Mouse (Mus musculus) forebrain, postnatal 0 days (tissue): ENCODE measurements around the gene Exoc6b. TPM values are rescaled to one million over a fixed set of nuclear protein-coding genes. Genes with fewer than 3 reads are reported as not detected.

Source experiments
- ATAC-seq: fragments of 200-750 bp; cut with Nextera tagmentation; 2 replicates; pipeline ENCODE4 v1.8.0; 2017; ENCODE audit warnings: mild to moderate bottlenecking, moderate library complexity
- DNase-seq: peaks from one replicate; pipeline ENCODE4 v3.0.0-alpha.2; 2015
- H3K27ac ChIP-seq: fragments of 300-500 bp; sonication (generic); 2 replicates; pipeline ENCODE4 v1.5.1; 2014; ENCODE audit warnings: low read depth, mild to moderate bottlenecking, antibody characterized with exemption, low read length, moderate library complexity, mixed read lengths
- H3K27me3 ChIP-seq: fragments of 300-500 bp; sonication (generic); 2 replicates; pipeline ENCODE4 v1.6.1; 2014; ENCODE audit warnings: mild to moderate bottlenecking, low read length, mixed read lengths; ENCODE audit not compliant: insufficient read depth
- H3K36me3 ChIP-seq: fragments of 300-500 bp; sonication (generic); 2 replicates; pipeline ENCODE4 v1.6.1; 2014; ENCODE audit warnings: mild to moderate bottlenecking, moderate library complexity; ENCODE audit not compliant: insufficient read depth
- H3K4me1 ChIP-seq: fragments of 300-500 bp; sonication (generic); 2 replicates; pipeline ENCODE4 v1.6.1; 2014; ENCODE audit warnings: antibody characterized with exemption; ENCODE audit not compliant: insufficient read depth
- H3K4me2 ChIP-seq: fragments of 300-500 bp; sonication (generic); 2 replicates; pipeline ENCODE4 v1.6.1; 2014; ENCODE audit warnings: low read depth, mild to moderate bottlenecking, moderate library complexity
- H3K4me3 ChIP-seq: fragments of 300-500 bp; sonication (generic); 2 replicates; pipeline ENCODE4 v1.5.1; 2014; ENCODE audit warnings: low read depth, low read length, mixed read lengths
- H3K9ac ChIP-seq: fragments of 300-500 bp; sonication (generic); 2 replicates; pipeline ENCODE4 v1.6.1; 2014; ENCODE audit warnings: mild to moderate bottlenecking
- H3K9me3 ChIP-seq: fragments of 300-500 bp; sonication (generic); 2 replicates; pipeline ENCODE4 v1.6.1; 2016; ENCODE audit warnings: low read length
- CTCF ChIP-seq: sonication (generic); IDR thresholded peaks from 2 replicates; pipeline ENCODE4 v1.5.1; 2016; ENCODE audit warnings: antibody characterized with exemption, control low read depth, low read depth
- WGBS: fragments of 180-500 bp; shearing (Covaris S2); extraction: QIAGEN DNeasy Blood & Tissue Kit; methylation state at CpG from one replicate; pipeline ENCODE4 v1.1.7; 2014; 5-methylcytosine and 5-hydroxymethylcytosine counted together
- polyA plus RNA-seq: library from polyadenylated mRNA; unstranded; fragments of >200 nt; fragmentation: Nextera tagmentation; extraction: Ambion mirVana; gene quantifications from 2 replicates; pipeline ENCODE4 v1.2.1, GENCODE M21; 2015
- total RNA-seq: library from RNA; depleted of rRNA; stranded (reverse); fragments of >200 nt; gene quantifications from 2 replicates; pipeline ENCODE4 v1.2.3, GENCODE M21; 2014; rRNA removed

Exoc6b gene
- total and polyA plus RNA-seq, 2 experiments from 2014 or later: 37.7 to 46.2 TPM

- no peaks in the 10 kb centered on the region for H3K4me1 ChIP-seq
- H3K4me3 ChIP-seq: no peak overlapping the region
- no peaks in the 10 kb centered on the region for H3K36me3 ChIP-seq
- DNase-seq (peak; percentile 27), ATAC-seq (peak; percentile 46; the same call in 1 of the 2 replicates)
- no peak overlapping the region for H3K9ac ChIP-seq
- H3K27me3 ChIP-seq: no peaks in the 10 kb centered on the region
- no peaks in the 10 kb centered on the region for H3K9me3 ChIP-seq
- no peak overlapping the region for H3K4me2 ChIP-seq
- no peak overlapping the region for H3K27ac ChIP-seq
- WGBS: 43% methylated on average over 25 of the region's 25 CpGs
- TF ChIP-seq CTCF: peak; percentile 37; the same call in 1 of the 2 replicates
These were observed 495.2 kb downstream of the Exoc6b start for GRCm38 (mm10) chr6:84573905-84574660.

DNA sequence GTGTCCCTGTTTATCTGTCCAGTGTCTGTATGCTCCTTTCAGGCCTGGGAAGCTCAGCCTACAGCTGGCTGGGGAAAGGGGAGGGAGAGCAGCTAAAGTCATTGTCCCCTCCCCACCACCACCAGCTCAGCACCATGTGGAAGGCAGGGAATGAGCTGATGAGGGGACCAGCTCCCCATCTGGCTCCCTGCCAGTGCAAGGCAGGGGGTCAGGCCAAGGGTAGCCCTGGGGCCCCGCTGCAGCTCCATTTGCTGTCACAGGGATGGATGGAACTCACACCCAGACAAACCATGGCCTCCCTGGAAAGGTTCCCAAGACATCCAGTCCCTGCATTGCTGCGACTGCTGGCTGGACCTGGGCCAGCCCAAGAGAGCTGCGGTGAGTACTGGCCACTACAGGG lies 499.3 kb downstream of the Exoc6b start:
- Histone ChIP-seq H3K9me3 (no peaks in the 10 kb centered on the region), H3K4me1 (no peaks in the 10 kb centered on the region), H3K36me3 (no peaks in the 10 kb centered on the region), H3K4me2 (no peak overlapping the region), H3K27ac (no peak overlapping the region), H3K9ac (no peak overlapping the region), H3K4me3 (no peak overlapping the region), H3K27me3 (no peaks in the 10 kb centered on the region)
- TF ChIP-seq CTCF: no peak
- no peak for ATAC-seq
- WGBS: 46% methylated on average over 3 of the region's 3 CpGs
- DNase-seq: no peak

- H3K27me3 ChIP-seq: no peaks in the 10 kb centered on the region
- DNase-seq (no peak), ATAC-seq (no peak)
- no peak for TF ChIP-seq CTCF
- H3K4me1 ChIP-seq: no peaks in the 10 kb centered on the region
- H3K4me2 ChIP-seq: no peak overlapping the region
- H3K9ac ChIP-seq: no peak overlapping the region
- H3K9me3 ChIP-seq: no peaks in the 10 kb centered on the region
- no peak overlapping the region for H3K27ac ChIP-seq
- H3K36me3 ChIP-seq: no peaks in the 10 kb centered on the region
- H3K4me3 ChIP-seq: no peak overlapping the region
These were observed 499.7 kb downstream of the Exoc6b start for GRCm38 (mm10) chr6:84569590-84569989.

DNA sequence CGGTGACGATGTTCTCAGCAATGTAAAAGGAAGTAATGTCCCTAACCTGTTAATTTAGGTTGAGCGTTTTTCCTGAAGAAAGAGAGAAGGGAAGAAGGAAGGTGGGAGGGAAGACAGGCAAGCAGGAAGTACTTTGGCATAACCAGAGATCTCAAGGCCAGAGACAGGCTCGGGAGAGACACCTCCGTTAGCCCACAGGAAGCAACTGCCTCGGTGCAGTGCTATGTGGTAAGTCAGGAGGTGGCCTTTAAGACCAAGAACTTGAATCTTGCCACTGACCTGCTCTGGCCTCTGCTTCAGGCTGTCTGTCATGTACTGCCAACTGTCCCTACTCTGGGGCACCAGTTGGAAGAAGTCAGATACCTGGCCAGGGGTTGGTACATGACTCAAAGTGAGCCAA lies 500.4 kb downstream of the Exoc6b start:
- Histone ChIP-seq H3K9me3 (no peaks in the 10 kb centered on the region), H3K4me1 (no peaks in the 10 kb centered on the region), H3K9ac (no peak overlapping the region), H3K27me3 (no peaks in the 10 kb centered on the region), H3K27ac (no peak overlapping the region), H3K4me2 (no peak overlapping the region), H3K4me3 (no peak overlapping the region), H3K36me3 (no peaks in the 10 kb centered on the region)
- no peak for TF ChIP-seq CTCF
- ATAC-seq (no peak), DNase-seq (no peak)
- 91% methylated on average over 6 of the region's 6 CpGs for WGBS

Other genes starting within 250 kb of the Exoc6b start
- gene Spr, start 68.3 kb upstream of the Exoc6b start, total RNA-seq: 34.3 and 52.0 TPM in 2 replicates
- 38.4 and 49.5 TPM in 2 replicates for gene Spr, start 68.3 kb upstream of the Exoc6b start, polyA plus RNA-seq
- gene Emx1, start 117.9 kb upstream of the Exoc6b start, total RNA-seq: 25.7 and 41.6 TPM in 2 replicates
- 28.8 and 41.0 TPM in 2 replicates for gene Emx1, start 117.9 kb upstream of the Exoc6b start, polyA plus RNA-seq